Comparison of ENCODE assay signal across 28 mouse cellular contexts in genomic region chr19:56852590-56852989, GRCm38 (mm10). TPM values are rescaled to one million over a fixed set of nuclear protein-coding genes. Genes with fewer than 3 reads are reported as not detected.
DNase-seq lines count a peak whose midpoint lies in the region; ATAC-seq and TF ChIP-seq lines count a peak whose summit lies in the region.
"Had no signal": no experiment of that assay in that cellular context is flagged by ENCODE, and none has a peak within 500 bp of the region (broad histone marks: within the 10 kb centered on the region; RNA-seq: fewer than 3 reads in every experiment).

No protein-coding gene starts in this region.

- H3K4me2 ChIP-seq in liver, embryonic 13.5 days: no peak overlapping the region
- no peak overlapping the region for H3K4me2 ChIP-seq in liver, postnatal 0 days (ENCODE audit: low read depth, low read length)
- no peak overlapping the region for H3K4me2 ChIP-seq in CH12.LX (ENCODE audit: insufficient read depth, low read depth, poor library complexity, severe bottlenecking)
- H3K4me2 ChIP-seq in hindbrain, embryonic 12.5 days (replicated peaks): no peak overlapping the region
- no peak overlapping the region for H3K4me2 ChIP-seq in lung, postnatal 0 days (replicated peaks; ENCODE audit: low read depth, low read length)
- H3K4me2 ChIP-seq: embryonic facial prominence, embryonic 12.5 days; forebrain, embryonic 13.5 days; forebrain, embryonic 15.5 days had no signal

- H3K4me3 ChIP-seq in liver, embryonic 13.5 days (replicated peaks): no peak overlapping the region
- no peak overlapping the region for H3K4me3 ChIP-seq in liver, postnatal 0 days (ENCODE audit: low read depth, low read length)
- no peak overlapping the region for H3K4me3 ChIP-seq in CH12.LX (replicated peaks in 1 of 3; ENCODE audit: low read depth in 2 of 3, low read length in 2 of 3, poor library complexity in 1 of 3)
- H3K4me3 ChIP-seq in hindbrain, embryonic 12.5 days: no peak overlapping the region
- no peak overlapping the region for H3K4me3 ChIP-seq in lung, postnatal 0 days (ENCODE audit: low read depth, low read length)
- H3K4me3 ChIP-seq: embryonic facial prominence, embryonic 10.5 days; embryonic facial prominence, embryonic 12.5 days; forebrain, embryonic 13.5 days; forebrain, embryonic 15.5 days had no signal

- in situ Hi-C loops in CH12.LX (cut with MboI; ENCODE audit: low pct_ligation_motif_present, low pct_unique_long_range_greater_than_20kb, low sequenced_read_pairs): no loop called here

- TF ChIP-seq CTCF in liver, postnatal 0 days (IDR thresholded peaks at IDR 0.05; ENCODE audit: low read depth): no peak
- no peak for TF ChIP-seq CTCF in CH12.LX (conservative IDR thresholded peaks at IDR 0.05 in 1 of 2, IDR thresholded peaks at IDR 0.05 in 1 of 2; ENCODE audit: low read depth in 2 of 2, low read length in 2 of 2)
- TF ChIP-seq CTCF in lung, postnatal 0 days (IDR thresholded peaks at IDR 0.05): no peak

- DNase-seq in liver, embryonic 13.5 days: peak; percentile 2
- DNase-seq in liver, postnatal 0 days: no peak
- DNase-seq in 3T3-L1 (ENCODE audit: low read depth, low spot score) (peak; percentile 47), CH12.LX (ENCODE audit: extremely low read depth) (no peak)
- DNase-seq in c-Kit-negative CD71-positive TER-119-positive erythroid progenitor cells, embryonic 14.5 days (ENCODE audit: low read depth, low spot score): peak; percentile 37
- no peak for DNase-seq in lung, postnatal 0 days (ENCODE audit: low spot score)
- no peak for DNase-seq in gastrocnemius, postnatal 10 days
- DNase-seq: adrenal gland, adult 8-10 months; adrenal gland, postnatal 14 days; adrenal gland, postnatal 36 days; B cell, adult 2 months; cerebellum, adult 11-12 months; cerebellum, adult 2 months; cerebellum, adult 9-10 months; cerebellum, postnatal 10 days; cerebellum, postnatal 25 days; forebrain, postnatal 0 days had no signal

- TF ChIP-seq POLR2A in CH12.LX (IDR thresholded peaks at IDR 0.05; ENCODE audit: low read depth, low read length): no peak

- H3K9me3 ChIP-seq in liver, embryonic 13.5 days (replicated peaks): no peaks in the 10 kb centered on the region
- H3K9me3 ChIP-seq in liver, postnatal 0 days (ENCODE audit: low read length): no peaks in the 10 kb centered on the region; the same call in 1 of the 2 replicates
- no peaks in the 10 kb centered on the region for H3K9me3 ChIP-seq in CH12.LX (replicated peaks; ENCODE audit: low read length)
- H3K9me3 ChIP-seq in hindbrain, embryonic 12.5 days (replicated peaks): no peaks in the 10 kb centered on the region
- H3K9me3 ChIP-seq in lung, postnatal 0 days (ENCODE audit: low read length): no peaks in the 10 kb centered on the region
- H3K9me3 ChIP-seq: embryonic facial prominence, embryonic 10.5 days; embryonic facial prominence, embryonic 12.5 days; forebrain, embryonic 15.5 days; G1E had no signal

- no peaks in the 10 kb centered on the region for H3K79me2 ChIP-seq in CH12.LX (replicated peaks; ENCODE audit: control insufficient read depth, extremely low read depth, insufficient read depth, poor library complexity, severe bottlenecking)

- no peak for TF ChIP-seq RAD21 in CH12.LX (IDR thresholded peaks at IDR 0.05; ENCODE audit: low read depth, low read length)

- H3K27me3 ChIP-seq in liver, embryonic 13.5 days: no peaks in the 10 kb centered on the region
- no peaks in the 10 kb centered on the region for H3K27me3 ChIP-seq in liver, postnatal 0 days (ENCODE audit: insufficient read depth, low read length)
- H3K27me3 ChIP-seq in CH12.LX (replicated peaks): no peaks in the 10 kb centered on the region
- no peaks in the 10 kb centered on the region for H3K27me3 ChIP-seq in hindbrain, embryonic 12.5 days
- H3K27me3 ChIP-seq in lung, postnatal 0 days (replicated peaks; ENCODE audit: insufficient read depth, low read length): no peaks in the 10 kb centered on the region
- H3K27me3 ChIP-seq: embryonic facial prominence, embryonic 12.5 days; forebrain, embryonic 13.5 days; forebrain, embryonic 15.5 days had no signal

- no peak overlapping the region for H3K9ac ChIP-seq in liver, embryonic 13.5 days
- H3K9ac ChIP-seq in liver, postnatal 0 days (replicated peaks): no peak overlapping the region
- no peak overlapping the region for H3K9ac ChIP-seq in CH12.LX (ENCODE audit: insufficient read depth, low read depth)
- no peak overlapping the region for H3K9ac ChIP-seq in hindbrain, embryonic 12.5 days
- H3K9ac ChIP-seq in lung, postnatal 0 days (replicated peaks; ENCODE audit: low read depth): no peak overlapping the region
- H3K9ac ChIP-seq: embryonic facial prominence, embryonic 12.5 days; forebrain, embryonic 13.5 days; forebrain, embryonic 15.5 days; forebrain, postnatal 0 days had no signal

- dilution Hi-C loops in CH12.LX (cut with MboI; ENCODE audit: extremely low pct_ligation_motif_present, extremely low pct_unique_long_range_greater_than_20kb, low sequenced_read_pairs): no loop called here

- no peak overlapping the region for H3K27ac ChIP-seq in liver, embryonic 13.5 days
- no peak overlapping the region for H3K27ac ChIP-seq in liver, postnatal 0 days (ENCODE audit: low read depth)
- no peak overlapping the region for H3K27ac ChIP-seq in CH12.LX (ENCODE audit: insufficient read depth, low read depth)
- H3K27ac ChIP-seq in hindbrain, embryonic 12.5 days: no peak overlapping the region
- no peak overlapping the region for H3K27ac ChIP-seq in lung, postnatal 0 days (ENCODE audit: low read length)
- H3K27ac ChIP-seq: embryonic facial prominence, embryonic 10.5 days; embryonic facial prominence, embryonic 12.5 days; forebrain, embryonic 13.5 days; forebrain, embryonic 15.5 days had no signal

- H3K4me1 ChIP-seq in liver, embryonic 13.5 days (replicated peaks): peaks cover 4% of the 10 kb centered on the region; the same call in 1 of the 2 replicates
- H3K4me1 ChIP-seq in liver, postnatal 0 days (ENCODE audit: insufficient read depth): no peaks in the 10 kb centered on the region
- H3K4me1 ChIP-seq in CH12.LX (ENCODE audit: control insufficient read depth in 1 of 2, insufficient read depth in 2 of 2): no peaks in the 10 kb centered on the region
- no peaks in the 10 kb centered on the region for H3K4me1 ChIP-seq in hindbrain, embryonic 12.5 days
- H3K4me1 ChIP-seq in lung, postnatal 0 days (ENCODE audit: insufficient read depth, low read depth, low read length): no peaks in the 10 kb centered on the region
- H3K4me1 ChIP-seq: forebrain, embryonic 13.5 days; forebrain, embryonic 15.5 days had no signal

- ATAC-seq in liver, embryonic 13.5 days (ENCODE audit: low read depth): no peak
- no peak for ATAC-seq in liver, postnatal 0 days
- no peak for ATAC-seq in hindbrain, embryonic 12.5 days (ENCODE audit: low FRiP score)
- ATAC-seq in lung, postnatal 0 days: no peak
- ATAC-seq: activated CD4-positive, CD25-positive, alpha-beta regulatory T cell, adult 4 months; CD4-positive, CD25-positive, alpha-beta regulatory T cell, adult 4 months; forebrain, embryonic 13.5 days; forebrain, embryonic 15.5 days; forebrain, postnatal 0 days; Patski had no signal

- no peak for TF ChIP-seq EP300 in liver, postnatal 0 days (IDR thresholded peaks at IDR 0.05; ENCODE audit: low read depth)
- TF ChIP-seq EP300 in CH12.LX (IDR thresholded peaks at IDR 0.05; ENCODE audit: low read length): no peak
- no peak for TF ChIP-seq EP300 in lung, postnatal 0 days (IDR thresholded peaks at IDR 0.05)

- no peaks in the 10 kb centered on the region for H3K36me3 ChIP-seq in liver, embryonic 13.5 days
- H3K36me3 ChIP-seq in liver, postnatal 0 days (replicated peaks; ENCODE audit: insufficient read depth, low read length): no peaks in the 10 kb centered on the region
- no peaks in the 10 kb centered on the region for H3K36me3 ChIP-seq in CH12.LX (replicated peaks in 1 of 2; ENCODE audit: control insufficient read depth in 1 of 2, insufficient read depth in 1 of 2, low read length in 1 of 2)
- no peaks in the 10 kb centered on the region for H3K36me3 ChIP-seq in hindbrain, embryonic 12.5 days
- H3K36me3 ChIP-seq in lung, postnatal 0 days (ENCODE audit: insufficient read depth, low read length): no peaks in the 10 kb centered on the region
- H3K36me3 ChIP-seq: embryonic facial prominence, embryonic 10.5 days; embryonic facial prominence, embryonic 12.5 days; forebrain, embryonic 15.5 days; G1E had no signal

TF ChIP-seq in CH12.LX, 34 proteins besides CTCF, POLR2A, EP300 and RAD21 (continues in another document):
- TF ChIP-seq MAFK (IDR thresholded peaks at IDR 0.05; ENCODE audit: insufficient replicate concordance, low read length) (peak; percentile 90), USF2 (conservative IDR thresholded peaks at IDR 0.05; ENCODE audit: low read depth, low read length) (no peak), UBTF (IDR thresholded peaks at IDR 0.05; ENCODE audit: low read depth, low read length) (no peak)

RNA-seq across cellular contexts. Expression of gene Vwa2, which starts 21.5 kb away (rescaled TPM):
- not detected in 2 replicates for polyA plus RNA-seq in liver, embryonic 13.5 days (2015; fragmentation: Nextera tagmentation; extraction: Ambion mirVana)
- polyA plus RNA-seq in liver, postnatal 0 days (2015; fragmentation: Nextera tagmentation; extraction: Ambion mirVana): not detected in 2 replicates
- total RNA-seq in CH12.LX (2012; rRNA removed): not detected in 2 replicates
- total RNA-seq in CH12.LX (2014; rRNA removed): not detected in 2 replicates
- not detected in 2 replicates for polyA plus RNA-seq in CH12.LX (2012; ENCODE audit: insufficient read length, low read depth)
- 2.0 and 3.0 TPM in 2 replicates for polyA plus RNA-seq in hindbrain, embryonic 12.5 days (2016; fragmentation: Nextera tagmentation; extraction: Ambion mirVana)
- polyA plus RNA-seq in lung, postnatal 0 days (2015; fragmentation: Nextera tagmentation; extraction: Ambion mirVana): 0.48 and 0.63 TPM in 2 replicates
- total RNA-seq in gastrocnemius, postnatal 10 days (2021): not detected
- total RNA-seq: adrenal gland, adult 18-20 months; adrenal gland, adult 8-10 months; adrenal gland, postnatal 14 days; adrenal gland, postnatal 36 days; G1E had no signal
- polyA plus RNA-seq: activated CD4-positive, CD25-positive, alpha-beta regulatory T cell, adult 4 months; CD4-positive, CD25-positive, alpha-beta regulatory T cell, adult 4 months; cortical plate, adult 2 months; G1E had no signal

RNA-seq across cellular contexts. Expression of gene Tdrd1, which starts 26.6 kb away (rescaled TPM):
- 0.05 and 0.09 TPM in 2 replicates for polyA plus RNA-seq in liver, embryonic 13.5 days (2015; fragmentation: Nextera tagmentation; extraction: Ambion mirVana)
- not detected in 2 replicates for polyA plus RNA-seq in liver, postnatal 0 days (2015; fragmentation: Nextera tagmentation; extraction: Ambion mirVana)
- total RNA-seq in CH12.LX (2012; rRNA removed) (not detected in 2 replicates), CH12.LX (2014; rRNA removed) (not detected in 2 replicates)
- 0.05 and 0.07 TPM in 2 replicates for polyA plus RNA-seq in CH12.LX (2012; ENCODE audit: insufficient read length, low read depth)
- polyA plus RNA-seq in hindbrain, embryonic 12.5 days (2016; fragmentation: Nextera tagmentation; extraction: Ambion mirVana): 1.0 and 1.5 TPM in 2 replicates
- polyA plus RNA-seq in lung, postnatal 0 days (2015; fragmentation: Nextera tagmentation; extraction: Ambion mirVana): not detected in 2 replicates
- total RNA-seq in gastrocnemius, postnatal 10 days (2021): not detected
- total RNA-seq: adrenal gland, postnatal 14 days had no signal
- polyA plus RNA-seq: activated CD4-positive, CD25-positive, alpha-beta regulatory T cell, adult 4 months; CD4-positive, CD25-positive, alpha-beta regulatory T cell, adult 4 months; G1E had no signal

RNA-seq across cellular contexts. Expression of gene Ccdc186, which starts 30.6 kb away (rescaled TPM):
- polyA plus RNA-seq in liver, embryonic 13.5 days (2015; fragmentation: Nextera tagmentation; extraction: Ambion mirVana): 5.7 and 6.4 TPM in 2 replicates
- 3.8 and 4.6 TPM in 2 replicates for polyA plus RNA-seq in liver, postnatal 0 days (2015; fragmentation: Nextera tagmentation; extraction: Ambion mirVana)
- total RNA-seq in CH12.LX (2012; rRNA removed): 3.4 and 4.2 TPM in 2 replicates
- total RNA-seq in CH12.LX (2014; rRNA removed): 2.2 and 2.7 TPM in 2 replicates
- 7.5 and 8.6 TPM in 2 replicates for polyA plus RNA-seq in CH12.LX (2012; ENCODE audit: insufficient read length, low read depth)
- polyA plus RNA-seq in hindbrain, embryonic 12.5 days (2016; fragmentation: Nextera tagmentation; extraction: Ambion mirVana): 30.2 and 34.0 TPM in 2 replicates
- 27.9 and 29.1 TPM in 2 replicates for polyA plus RNA-seq in lung, postnatal 0 days (2015; fragmentation: Nextera tagmentation; extraction: Ambion mirVana)
- 10 to 100 TPM; 23.1 to 29.0 TPM for total RNA-seq in gastrocnemius, postnatal 10 days (2021)

Comparison
In these comparisons a context has a peak if more than half of its experiments do, and no peak if none do; other contexts are left out.
1. DNase-seq: peak in liver, embryonic 13.5 days (single experiment), 3T3-L1 (single experiment) and c-Kit-negative CD71-positive TER-119-positive erythroid progenitor cells, embryonic 14.5 days (single experiment); none in liver, postnatal 0 days (single experiment), CH12.LX (single experiment), lung, postnatal 0 days (single experiment) and gastrocnemius, postnatal 10 days (single experiment).